Mouse (Mus musculus) thymus, adult 2 months (tissue): ENCODE measurements around the gene Klf4.

Source experiments
- CTCF ChIP-seq: fragments of 200-500 bp; IDR thresholded peaks from 2 replicates; pipeline ENCODE4 v1.5.1; 2012; ENCODE audit warnings: mild to moderate bottlenecking, control low read depth, low read length, moderate library complexity, borderline replicate concordance; ENCODE audit not compliant: control insufficient read depth, poor library complexity, insufficient read depth; ENCODE audit errors: extremely low read depth
- POLR2A ChIP-seq: fragments of 200-500 bp; IDR thresholded peaks from 2 replicates; pipeline ENCODE4 v1.6.1; 2012; ENCODE audit warnings: mild to moderate bottlenecking, low read length, control low read depth, moderate library complexity; ENCODE audit not compliant: control insufficient read depth, poor library complexity, insufficient read depth; ENCODE audit errors: extremely low read depth

DNA sequence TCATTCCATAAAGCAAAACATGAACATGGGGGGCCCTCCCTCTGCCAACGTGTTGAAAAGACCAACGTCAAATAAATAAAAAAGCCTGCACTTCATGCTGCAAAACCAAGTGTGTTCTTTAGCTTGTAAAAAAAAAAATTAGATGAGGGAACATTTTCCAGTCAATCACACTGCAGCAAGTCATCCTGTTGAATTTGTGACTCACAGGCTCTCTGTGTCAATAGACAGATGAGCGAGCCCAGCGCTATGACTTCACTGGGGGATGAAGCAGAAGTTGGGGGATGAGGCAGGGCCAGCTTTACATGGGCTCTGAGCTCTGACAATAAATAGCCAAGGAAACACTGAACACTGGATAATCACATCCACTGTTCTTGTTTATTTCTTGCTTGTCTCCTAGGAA lies 9.4 kb upstream of the Klf4 start:
- TF ChIP-seq CTCF, result no peak
- no peak for TF ChIP-seq POLR2A
